Comparison of ENCODE assay signal across 23 mouse cellular contexts in genomic region chr11:101681968-101682367, GRCm38 (mm10). TPM values are rescaled to one million over a fixed set of nuclear protein-coding genes. Genes with fewer than 3 reads are reported as not detected.
DNase-seq lines count a peak whose midpoint lies in the region; ATAC-seq lines count a peak whose summit lies in the region.
"Had no signal": no experiment of that assay in that cellular context is flagged by ENCODE, and none has a peak within 500 bp of the region (broad histone marks: within the 10 kb centered on the region; RNA-seq: fewer than 3 reads in every experiment).

No protein-coding gene starts in this region.

- WGBS in forebrain, embryonic 16.5 days = 91% methylated on average over 1 of the region's 1 CpGs
- WGBS in forebrain, embryonic 12.5 days = 85% methylated on average over 1 of the region's 1 CpGs
- WGBS in neural tube, embryonic 15.5 days = 86% methylated on average over 1 of the region's 1 CpGs

- peak overlapping the region; percentile 77 for H3K27ac ChIP-seq in forebrain, embryonic 16.5 days (ENCODE audit: low read length)
- no peak overlapping the region for H3K27ac ChIP-seq in forebrain, embryonic 12.5 days
- no peak overlapping the region for H3K27ac ChIP-seq in neural tube, embryonic 15.5 days (replicated peaks)
- H3K27ac ChIP-seq: embryonic facial prominence, embryonic 13.5 days; embryonic facial prominence, embryonic 15.5 days had no signal

- no peak overlapping the region for H3K9ac ChIP-seq in forebrain, embryonic 16.5 days (replicated peaks; ENCODE audit: low read depth, low read length)
- no peak overlapping the region for H3K9ac ChIP-seq in forebrain, embryonic 12.5 days
- H3K9ac ChIP-seq in neural tube, embryonic 15.5 days (replicated peaks) = no peak overlapping the region
- H3K9ac ChIP-seq: embryonic facial prominence, embryonic 13.5 days; embryonic facial prominence, embryonic 15.5 days had no signal

- peaks cover 17% of the 10 kb centered on the region for H3K4me1 ChIP-seq in forebrain, embryonic 16.5 days (replicated peaks; ENCODE audit: control insufficient read depth, insufficient read depth, low read length)
- H3K4me1 ChIP-seq in forebrain, embryonic 12.5 days = peaks cover 15% of the 10 kb centered on the region
- H3K4me1 ChIP-seq in neural tube, embryonic 15.5 days = peaks cover 8% of the 10 kb centered on the region; the same call in 1 of the 2 replicates

- H3K4me2 ChIP-seq in forebrain, embryonic 16.5 days (ENCODE audit: low read length) = no peak overlapping the region
- no peak overlapping the region for H3K4me2 ChIP-seq in forebrain, embryonic 12.5 days
- no peak overlapping the region for H3K4me2 ChIP-seq in neural tube, embryonic 15.5 days
- H3K4me2 ChIP-seq: embryonic facial prominence, embryonic 13.5 days; embryonic facial prominence, embryonic 15.5 days had no signal

- no peaks in the 10 kb centered on the region for H3K27me3 ChIP-seq in forebrain, embryonic 16.5 days (replicated peaks; ENCODE audit: control insufficient read depth, insufficient read depth, low read length)
- no peaks in the 10 kb centered on the region for H3K27me3 ChIP-seq in forebrain, embryonic 12.5 days
- no peaks in the 10 kb centered on the region for H3K27me3 ChIP-seq in neural tube, embryonic 15.5 days (replicated peaks)
- H3K27me3 ChIP-seq: embryonic facial prominence, embryonic 13.5 days; embryonic facial prominence, embryonic 15.5 days; Patski had no signal

- no peaks in the 10 kb centered on the region for H3K9me3 ChIP-seq in forebrain, embryonic 16.5 days (ENCODE audit: control insufficient read depth, low read length)
- H3K9me3 ChIP-seq in forebrain, embryonic 12.5 days = no peaks in the 10 kb centered on the region
- no peaks in the 10 kb centered on the region for H3K9me3 ChIP-seq in neural tube, embryonic 15.5 days (replicated peaks)
- H3K9me3 ChIP-seq: embryonic facial prominence, embryonic 13.5 days; embryonic facial prominence, embryonic 15.5 days; forebrain, embryonic 10.5 days; G1E had no signal

- ATAC-seq in forebrain, embryonic 16.5 days = no peak
- no peak for ATAC-seq in forebrain, embryonic 12.5 days (ENCODE audit: low FRiP score)
- no peak for ATAC-seq in neural tube, embryonic 15.5 days (ENCODE audit: low FRiP score)
- ATAC-seq: activated CD4-positive, CD25-positive, alpha-beta regulatory T cell, adult 4 months; Patski had no signal

- no peaks in the 10 kb centered on the region for H3K36me3 ChIP-seq in forebrain, embryonic 16.5 days (ENCODE audit: control insufficient read depth, insufficient read depth)
- H3K36me3 ChIP-seq in forebrain, embryonic 12.5 days (replicated peaks) = no peaks in the 10 kb centered on the region
- H3K36me3 ChIP-seq in neural tube, embryonic 15.5 days = no peaks in the 10 kb centered on the region
- H3K36me3 ChIP-seq: embryonic facial prominence, embryonic 13.5 days; embryonic facial prominence, embryonic 15.5 days; forebrain, embryonic 10.5 days; G1E had no signal

- DNase-seq in ES-CJ7 (ENCODE audit: low read depth, low spot score) = peak; percentile 95
- DNase-seq in R1 (ENCODE audit: low read depth, low spot score) = peak; percentile 87
- no peak for DNase-seq in kidney, adult 18-20 months
- DNase-seq in cerebellum, postnatal 25 days = no peak
- DNase-seq: adrenal gland, adult 8-10 months; adrenal gland, postnatal 14 days; adrenal gland, postnatal 36 days; cerebellum, adult 11-12 months; cerebellum, adult 2 months; cerebellum, adult 9-10 months; cerebellum, postnatal 10 days; cerebellum, postnatal 36 days; embryo, embryonic 11 days had no signal

- no peak overlapping the region for H3K4me3 ChIP-seq in forebrain, embryonic 16.5 days (replicated peaks; ENCODE audit: low read length)
- no peak overlapping the region for H3K4me3 ChIP-seq in forebrain, embryonic 12.5 days (replicated peaks)
- no peak overlapping the region for H3K4me3 ChIP-seq in neural tube, embryonic 15.5 days (replicated peaks)
- H3K4me3 ChIP-seq: embryonic facial prominence, embryonic 13.5 days; embryonic facial prominence, embryonic 15.5 days; erythroblast, embryonic 14.5 days; forebrain, embryonic 10.5 days had no signal

RNA-seq across cellular contexts. Expression of gene Arl4d, which starts 16.6 kb away (rescaled TPM):
- 36.5 and 42.2 TPM in 2 replicates for polyA plus RNA-seq in forebrain, embryonic 16.5 days (2015; fragmentation: Nextera tagmentation; extraction: Ambion mirVana)
- 16.2 and 24.1 TPM in 2 replicates for polyA plus RNA-seq in forebrain, embryonic 12.5 days (2016; fragmentation: Nextera tagmentation; extraction: Ambion mirVana)
- polyA plus RNA-seq in neural tube, embryonic 15.5 days (2015; fragmentation: Nextera tagmentation; extraction: Ambion mirVana) = 8.1 and 9.1 TPM in 2 replicates

RNA-seq across cellular contexts. Expression of gene Dhx8, which starts 50.8 kb away (rescaled TPM):
- polyA plus RNA-seq in forebrain, embryonic 16.5 days (2015; fragmentation: Nextera tagmentation; extraction: Ambion mirVana) = 39.9 and 41.9 TPM in 2 replicates
- 45.6 and 46.8 TPM in 2 replicates for polyA plus RNA-seq in forebrain, embryonic 12.5 days (2016; fragmentation: Nextera tagmentation; extraction: Ambion mirVana)
- 28.7 and 29.9 TPM in 2 replicates for polyA plus RNA-seq in neural tube, embryonic 15.5 days (2015; fragmentation: Nextera tagmentation; extraction: Ambion mirVana)

RNA-seq across cellular contexts. Expression of gene Rdm1, which starts 55.0 kb away (rescaled TPM):
- polyA plus RNA-seq in forebrain, embryonic 16.5 days (2015; fragmentation: Nextera tagmentation; extraction: Ambion mirVana) = 21.9 and 32.2 TPM in 2 replicates
- polyA plus RNA-seq in forebrain, embryonic 12.5 days (2016; fragmentation: Nextera tagmentation; extraction: Ambion mirVana) = 50.9 and 58.5 TPM in 2 replicates
- 14.1 and 19.8 TPM in 2 replicates for polyA plus RNA-seq in neural tube, embryonic 15.5 days (2015; fragmentation: Nextera tagmentation; extraction: Ambion mirVana)

Comparison
In these comparisons a context has a peak if more than half of its experiments do, and no peak if none do; other contexts are left out.
1. DNase-seq: peak in ES-CJ7 (single experiment) and R1 (single experiment); none in kidney, adult 18-20 months (single experiment) and cerebellum, postnatal 25 days (0 of 2).